Mouse (Mus musculus) forebrain, embryonic 15.5 days (tissue): Measurements from ENCODE around the gene Fus. TPM values are rescaled to one million over a fixed set of nuclear protein-coding genes. Genes with fewer than 3 reads are reported as not detected.

Experiments
- ATAC-seq: fragments of 200-750 bp; cut with Nextera tagmentation; replicated peaks from 2 replicates; pipeline ENCODE4 v1.8.0; 2017; ENCODE audit warnings: mild to moderate bottlenecking, moderate TSS enrichment, moderate library complexity
- H3K27ac ChIP-seq: fragments of 300-500 bp; sonication (generic); replicated peaks from 2 replicates; pipeline ENCODE4 v1.5.1; 2015; ENCODE audit warnings: mild to moderate bottlenecking, inconsistent platforms
- H3K27me3 ChIP-seq: fragments of 300-500 bp; sonication (generic); 2 replicates; pipeline ENCODE4 v1.6.1; 2015; ENCODE audit warnings: inconsistent platforms
- H3K36me3 ChIP-seq: fragments of 300-500 bp; sonication (generic); 2 replicates; pipeline ENCODE4 v1.6.1; 2015; ENCODE audit warnings: mild to moderate bottlenecking, inconsistent platforms
- H3K4me1 ChIP-seq: fragments of 300-500 bp; sonication (generic); 2 replicates; pipeline ENCODE4 v1.6.1; 2015; ENCODE audit warnings: inconsistent platforms
- H3K4me2 ChIP-seq: fragments of 300-500 bp; sonication (generic); replicated peaks from 2 replicates; pipeline ENCODE4 v1.6.1; 2015; ENCODE audit warnings: mild to moderate bottlenecking, inconsistent platforms
- H3K4me3 ChIP-seq: fragments of 300-500 bp; sonication (generic); 2 replicates; pipeline ENCODE4 v1.5.1; 2015; ENCODE audit warnings: mild to moderate bottlenecking, inconsistent platforms
- H3K9ac ChIP-seq: fragments of 300-500 bp; sonication (generic); replicated peaks from 2 replicates; pipeline ENCODE4 v1.6.1; 2015; ENCODE audit warnings: mild to moderate bottlenecking, inconsistent platforms
- H3K9me3 ChIP-seq: fragments of 300-500 bp; sonication (generic); 2 replicates; pipeline ENCODE4 v1.6.1; 2016; ENCODE audit warnings: inconsistent platforms
- WGBS: fragments of 180-500 bp; shearing (Covaris S2); methylation state at CpG from one replicate; pipeline ENCODE4 v1.1.7; 2015; ENCODE audit warnings: mixed read lengths; 5-methylcytosine and 5-hydroxymethylcytosine counted together
- polyA plus RNA-seq: library from polyadenylated mRNA; unstranded; fragments of >200 nt; fragmentation: Nextera tagmentation; extraction: Ambion mirVana; gene quantifications from 2 replicates; pipeline ENCODE4 v1.2.1, GENCODE M21; 2015

Fus gene
- polyA plus RNA-seq, 1 experiment from 2014 or later: 438 TPM

DNA sequence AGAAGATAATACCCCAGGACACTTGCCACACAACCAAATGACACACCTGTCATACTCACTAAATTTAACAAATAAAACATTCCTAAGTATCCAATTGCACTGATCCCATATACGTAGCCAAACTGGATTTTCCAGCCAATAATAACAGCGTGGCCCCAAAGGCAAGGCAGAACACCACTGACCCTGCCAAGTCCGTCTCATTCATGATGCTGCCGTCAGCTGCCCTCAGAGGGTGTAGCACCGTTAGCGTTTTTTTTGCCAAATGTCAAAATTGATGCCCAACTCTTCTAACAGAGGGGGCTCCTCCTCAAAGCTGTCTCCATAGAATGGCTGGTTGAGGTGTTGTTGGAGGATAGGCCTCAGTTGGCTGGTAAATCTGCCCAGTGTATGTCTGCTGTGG, 49.4 kb downstream of the Fus start:
- no peak overlapping the region for H3K4me2 ChIP-seq
- 90% methylated on average over 6 of the region's 6 CpGs for WGBS
- H3K27me3 ChIP-seq: no peaks in the 10 kb centered on the region
- H3K9me3 ChIP-seq: no peaks in the 10 kb centered on the region
- no peak overlapping the region for H3K27ac ChIP-seq
- no peaks in the 10 kb centered on the region for H3K4me1 ChIP-seq
- H3K4me3 ChIP-seq: no peak overlapping the region
- H3K36me3 ChIP-seq: no peaks in the 10 kb centered on the region
- no peak overlapping the region for H3K9ac ChIP-seq
- ATAC-seq: no peak

DNA sequence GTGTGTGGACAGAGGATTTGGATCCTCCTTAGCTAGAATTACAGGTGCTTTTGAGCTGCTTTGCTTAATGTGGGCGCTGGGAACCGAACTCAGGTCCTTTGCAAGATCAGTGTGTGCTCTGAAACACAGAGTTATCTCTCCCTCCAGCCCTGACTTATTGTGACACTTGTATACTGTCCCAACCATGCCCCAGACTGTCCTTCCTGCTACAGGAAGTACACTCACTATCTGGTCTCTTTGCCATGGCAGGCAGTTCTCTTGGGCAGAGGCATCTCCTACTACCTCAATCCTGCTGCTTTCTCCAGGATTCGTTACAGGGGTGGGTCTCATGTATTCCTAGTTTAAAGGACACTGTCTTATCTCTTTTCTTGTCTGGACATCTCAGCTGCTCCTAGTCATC, 51.0 kb downstream of the Fus start:
- Histone ChIP-seq H3K9ac (no peak overlapping the region), H3K27me3 (no peaks in the 10 kb centered on the region)

DNA sequence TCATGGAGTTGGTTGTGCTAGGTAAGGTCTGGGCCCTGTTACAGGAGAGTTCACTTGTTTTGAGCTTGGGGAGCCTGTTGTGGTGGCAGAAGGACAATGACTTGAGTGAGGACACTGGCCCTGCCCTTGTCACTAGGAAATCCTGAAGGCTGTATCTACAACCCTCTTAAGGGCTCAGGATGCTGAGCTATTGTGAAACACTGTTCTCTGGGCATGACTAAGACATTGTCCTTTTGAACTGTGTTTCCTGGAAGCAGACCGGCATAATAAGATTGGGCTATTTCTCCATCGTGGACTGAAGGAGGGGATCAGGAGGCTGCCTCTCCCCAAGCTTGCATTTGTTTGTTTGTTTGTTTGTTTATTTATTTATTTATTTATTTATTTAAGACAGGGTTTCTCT, 51.9 kb downstream of the Fus start:
- Histone ChIP-seq H3K27me3 (no peaks in the 10 kb centered on the region), H3K4me2 (no peak overlapping the region), H3K4me1 (no peaks in the 10 kb centered on the region), H3K4me3 (no peak overlapping the region), H3K9me3 (no peaks in the 10 kb centered on the region), H3K9ac (no peak overlapping the region), H3K36me3 (no peaks in the 10 kb centered on the region), H3K27ac (no peak overlapping the region)
- WGBS: 90% methylated on average over 2 of the region's 2 CpGs
- no peak for ATAC-seq

More for the DNA sequence above, 51.0 kb downstream of the Fus start:
- no peak for ATAC-seq
- Histone ChIP-seq H3K9me3 (no peaks in the 10 kb centered on the region), H3K4me3 (no peak overlapping the region), H3K36me3 (no peaks in the 10 kb centered on the region), H3K4me2 (no peak overlapping the region), H3K4me1 (no peaks in the 10 kb centered on the region), H3K27ac (no peak overlapping the region)
- 91% methylated on average over 3 of the region's 3 CpGs for WGBS

DNA sequence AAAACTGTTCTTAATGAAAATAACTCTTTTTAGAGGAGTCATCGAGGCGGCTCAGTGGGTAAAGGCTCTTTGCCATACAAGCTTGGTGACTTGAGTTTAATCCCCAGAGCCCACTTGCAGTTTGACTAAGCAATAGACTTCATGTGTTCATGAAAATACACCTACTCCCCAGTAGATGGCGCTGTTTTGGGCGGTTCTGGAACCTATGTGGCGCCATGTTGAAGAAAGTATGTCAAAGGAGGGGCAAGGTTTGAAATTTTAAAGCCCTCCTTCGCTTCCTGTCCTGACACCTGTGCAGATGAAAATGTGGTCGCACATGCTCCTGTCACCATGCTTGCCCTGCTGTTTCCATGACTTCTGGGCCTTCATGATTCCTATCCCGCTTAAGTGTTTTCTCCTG, 55.7 kb downstream of the Fus start:
- Histone ChIP-seq H3K9ac (no peak overlapping the region), H3K27ac (no peak overlapping the region), H3K27me3 (no peaks in the 10 kb centered on the region), H3K4me3 (no peak overlapping the region), H3K4me1 (no peaks in the 10 kb centered on the region), H3K9me3 (no peaks in the 10 kb centered on the region), H3K4me2 (no peak overlapping the region), H3K36me3 (no peaks in the 10 kb centered on the region)
- 66% methylated on average over 8 of the region's 8 CpGs for WGBS
- no peak for ATAC-seq

DNA sequence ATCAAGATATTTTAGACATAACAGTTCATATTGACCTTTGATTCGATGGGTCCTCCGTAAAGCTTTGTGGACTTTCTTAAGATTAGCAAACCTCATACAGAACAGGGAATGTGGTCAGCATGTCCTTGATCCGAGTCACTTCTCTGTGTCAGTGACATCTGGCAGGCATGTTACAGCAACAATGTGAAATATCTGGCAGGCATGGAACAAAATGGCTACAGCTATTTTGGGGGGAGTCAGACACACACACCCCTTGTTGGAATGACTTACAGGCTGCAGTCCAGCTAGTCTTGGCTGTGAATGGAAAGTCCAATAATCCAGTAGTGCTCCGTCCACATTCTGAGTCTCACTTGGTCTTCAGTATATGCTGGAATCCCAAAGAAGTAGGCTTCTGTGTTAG, 56.3 kb downstream of the Fus start:
- Histone ChIP-seq H3K27ac (no peak overlapping the region), H3K27me3 (no peaks in the 10 kb centered on the region), H3K4me1 (no peaks in the 10 kb centered on the region), H3K9me3 (no peaks in the 10 kb centered on the region), H3K9ac (no peak overlapping the region), H3K36me3 (no peaks in the 10 kb centered on the region), H3K4me3 (no peak overlapping the region), H3K4me2 (no peak overlapping the region)
- WGBS: 95% methylated on average over 4 of the region's 4 CpGs
- ATAC-seq: no peak

DNA sequence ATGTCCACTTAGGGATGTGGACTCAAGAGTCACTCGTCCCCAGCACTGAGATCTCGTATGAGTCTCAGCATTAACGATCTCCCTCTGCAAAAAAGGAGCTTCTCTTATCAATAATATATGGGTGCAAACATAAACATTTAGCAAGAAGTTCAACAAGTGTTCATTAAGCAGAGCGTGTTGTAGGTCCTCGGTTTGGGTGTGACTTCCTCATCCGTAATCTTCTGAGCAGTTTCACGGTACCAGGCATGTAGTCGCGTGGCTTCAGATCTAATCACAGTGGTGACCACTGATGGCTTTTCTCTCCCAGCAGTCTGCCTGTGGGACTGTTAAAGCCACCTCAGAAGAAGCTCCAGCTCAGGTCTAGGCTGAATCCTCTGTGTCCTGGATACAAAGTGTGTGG, 57.1 kb downstream of the Fus start:
- no peak overlapping the region for H3K9ac ChIP-seq
- H3K36me3 ChIP-seq: no peaks in the 10 kb centered on the region
- ATAC-seq: no peak
- no peak overlapping the region for H3K4me3 ChIP-seq
- H3K4me2 ChIP-seq: no peak overlapping the region
- H3K4me1 ChIP-seq: no peaks in the 10 kb centered on the region
- no peaks in the 10 kb centered on the region for H3K27me3 ChIP-seq
- H3K9me3 ChIP-seq: no peaks in the 10 kb centered on the region
- WGBS: 97% methylated on average over 9 of the region's 9 CpGs
- H3K27ac ChIP-seq: no peak overlapping the region

DNA sequence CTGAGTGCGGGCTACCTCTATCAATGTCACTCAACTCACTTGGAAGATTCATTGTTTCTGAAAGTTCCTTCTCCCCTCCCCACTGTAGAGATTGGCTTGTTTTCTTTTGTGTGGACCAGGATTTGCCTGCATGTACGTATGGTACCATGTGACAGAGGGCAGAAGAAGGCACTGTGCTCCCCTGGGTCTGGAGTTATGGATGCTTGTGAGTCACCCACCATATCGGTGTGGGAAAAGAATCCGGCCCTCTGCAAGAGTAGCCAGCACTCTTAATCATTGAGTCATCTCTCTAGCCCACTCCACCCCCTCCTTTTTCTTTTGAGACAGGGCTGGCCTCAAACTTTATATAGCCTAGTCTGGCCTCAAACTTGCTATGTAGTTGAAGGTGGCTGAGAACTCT, 57.7 kb downstream of the Fus start:
- ATAC-seq: no peak
- H3K27me3 ChIP-seq: no peaks in the 10 kb centered on the region
- 84% methylated on average over 4 of the region's 4 CpGs for WGBS
- no peak overlapping the region for H3K9ac ChIP-seq
- no peak overlapping the region for H3K4me3 ChIP-seq
- H3K27ac ChIP-seq: no peak overlapping the region
- no peak overlapping the region for H3K4me2 ChIP-seq
- no peaks in the 10 kb centered on the region for H3K9me3 ChIP-seq
- H3K36me3 ChIP-seq: no peaks in the 10 kb centered on the region
- H3K4me1 ChIP-seq: no peaks in the 10 kb centered on the region

DNA sequence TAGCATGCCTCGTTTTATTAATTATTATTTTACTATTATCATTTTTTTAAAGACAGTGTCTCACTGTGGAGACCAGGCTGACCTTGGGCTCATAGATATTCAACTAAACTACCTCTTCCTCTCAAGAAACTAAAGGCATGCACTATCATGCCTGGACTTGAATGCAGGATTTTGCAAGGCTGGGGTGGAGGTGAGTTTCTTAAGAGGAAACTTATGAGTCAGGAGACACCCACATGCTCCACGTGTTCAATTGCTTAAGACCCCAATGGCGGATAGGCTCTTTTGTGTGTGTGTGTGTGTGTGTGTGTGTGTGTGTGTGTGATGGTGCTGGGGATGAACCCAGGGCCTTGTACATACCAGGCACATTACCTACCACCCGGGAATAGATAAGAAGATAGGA, 58.1 kb downstream of the Fus start:
- no peaks in the 10 kb centered on the region for H3K36me3 ChIP-seq
- H3K27me3 ChIP-seq: no peaks in the 10 kb centered on the region
- 83% methylated on average over 4 of the region's 4 CpGs for WGBS
- ATAC-seq: no peak
- H3K4me1 ChIP-seq: no peaks in the 10 kb centered on the region
- H3K9ac ChIP-seq: no peak overlapping the region
- H3K27ac ChIP-seq: no peak overlapping the region
- no peak overlapping the region for H3K4me2 ChIP-seq
- H3K9me3 ChIP-seq: no peaks in the 10 kb centered on the region
- H3K4me3 ChIP-seq: no peak overlapping the region

DNA sequence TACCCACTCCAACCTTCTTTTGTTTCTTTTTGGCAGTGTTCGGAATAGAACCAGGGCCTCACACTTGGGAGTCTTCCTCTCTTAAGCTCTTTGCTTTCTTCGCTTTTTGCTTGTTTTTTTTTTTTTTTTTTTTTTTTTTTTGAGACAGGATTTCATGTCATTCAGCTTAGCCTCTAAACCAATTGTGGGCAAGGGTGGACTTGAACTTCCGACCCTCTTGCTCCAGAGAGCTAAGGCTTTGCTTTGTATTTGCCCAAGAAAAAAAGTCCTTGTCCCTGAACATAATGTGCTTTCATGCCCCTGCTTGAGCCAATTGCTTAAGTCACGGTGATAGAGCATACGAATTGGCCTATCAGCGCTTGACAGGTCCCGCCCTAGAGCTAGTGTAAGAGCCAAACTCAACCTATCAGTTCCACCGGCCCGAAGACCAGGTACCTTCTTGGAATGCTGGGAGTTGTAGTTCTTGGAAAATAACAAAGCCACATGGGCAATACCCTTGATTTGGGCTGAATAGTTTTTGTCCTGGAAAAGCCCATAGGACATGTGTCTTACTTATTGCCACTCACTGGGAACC, 64.2 kb downstream of the Fus start:
- Histone ChIP-seq H3K36me3 (no peaks in the 10 kb centered on the region), H3K4me1 (no peaks in the 10 kb centered on the region), H3K4me2 (no peak overlapping the region), H3K27ac (no peak overlapping the region), H3K27me3 (no peaks in the 10 kb centered on the region), H3K9ac (no peak overlapping the region), H3K4me3 (no peak overlapping the region), H3K9me3 (no peaks in the 10 kb centered on the region)
- WGBS: 40% methylated on average over 9 of the region's 9 CpGs
- ATAC-seq: no peak

DNA sequence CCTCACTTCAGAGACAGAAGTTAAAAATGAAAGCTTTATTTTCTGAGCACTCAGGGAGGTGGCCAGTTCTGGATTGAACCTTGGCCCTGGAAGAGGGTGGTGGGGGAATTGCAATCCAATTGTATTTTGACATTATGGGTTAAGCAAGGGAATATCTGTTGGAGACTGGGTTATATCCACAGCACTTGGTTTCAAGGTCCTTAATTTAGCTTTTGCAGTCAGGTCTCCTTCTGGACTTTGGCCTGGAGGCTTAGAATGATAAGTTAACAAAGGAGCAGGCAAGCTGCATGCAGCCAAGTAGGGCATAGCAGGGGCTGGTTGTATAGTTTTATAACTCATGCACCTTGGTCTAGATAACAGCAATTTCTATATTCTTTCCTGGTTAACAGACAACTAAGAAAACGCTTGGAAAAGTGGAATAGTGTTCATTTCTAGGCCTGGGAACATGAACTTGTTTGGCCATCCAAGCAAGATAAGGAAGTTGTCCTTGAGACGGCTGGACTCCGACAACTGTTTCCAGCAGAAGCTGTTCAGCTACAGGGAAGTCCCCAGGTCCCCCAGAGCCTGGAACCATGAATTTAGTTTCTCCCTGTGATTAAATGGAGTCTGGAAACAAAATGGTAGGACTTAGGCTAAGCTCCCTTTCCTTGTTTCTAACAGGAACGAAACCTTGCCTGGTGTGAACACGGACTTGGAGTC, 65.2 kb downstream of the Fus start:
- H3K4me2 ChIP-seq: no peak overlapping the region
- H3K4me3 ChIP-seq: no peak overlapping the region
- no peaks in the 10 kb centered on the region for H3K9me3 ChIP-seq
- no peak for ATAC-seq
- H3K27ac ChIP-seq: no peak overlapping the region
- H3K36me3 ChIP-seq: no peaks in the 10 kb centered on the region
- no peaks in the 10 kb centered on the region for H3K27me3 ChIP-seq
- 89% methylated on average over 5 of the region's 5 CpGs for WGBS
- H3K4me1 ChIP-seq: no peaks in the 10 kb centered on the region
- H3K9ac ChIP-seq: no peak overlapping the region

DNA sequence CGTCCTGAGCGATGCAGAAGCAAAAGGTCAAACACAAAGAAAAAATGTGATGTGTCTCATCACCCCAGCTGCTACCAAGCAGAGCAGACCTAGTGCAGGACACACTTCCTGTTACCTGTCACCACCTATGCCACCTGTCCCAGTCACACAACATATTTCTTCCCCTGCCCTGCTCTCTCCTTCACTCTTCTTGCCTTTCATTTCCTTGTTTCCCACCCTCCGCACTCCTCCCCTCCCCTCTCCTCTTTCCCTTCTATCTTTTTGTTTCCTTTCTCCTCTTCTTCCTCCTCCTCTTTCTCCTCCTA, 65.7 kb downstream of the Fus start:
- H3K27me3 ChIP-seq: no peaks in the 10 kb centered on the region
- H3K27ac ChIP-seq: no peak overlapping the region
- no peak overlapping the region for H3K4me2 ChIP-seq
- WGBS: 98% methylated on average over 3 of the region's 3 CpGs
- H3K4me3 ChIP-seq: no peak overlapping the region
- H3K9me3 ChIP-seq: no peaks in the 10 kb centered on the region
- no peaks in the 10 kb centered on the region for H3K4me1 ChIP-seq
- H3K36me3 ChIP-seq: no peaks in the 10 kb centered on the region
- ATAC-seq: no peak
- no peak overlapping the region for H3K9ac ChIP-seq

DNA sequence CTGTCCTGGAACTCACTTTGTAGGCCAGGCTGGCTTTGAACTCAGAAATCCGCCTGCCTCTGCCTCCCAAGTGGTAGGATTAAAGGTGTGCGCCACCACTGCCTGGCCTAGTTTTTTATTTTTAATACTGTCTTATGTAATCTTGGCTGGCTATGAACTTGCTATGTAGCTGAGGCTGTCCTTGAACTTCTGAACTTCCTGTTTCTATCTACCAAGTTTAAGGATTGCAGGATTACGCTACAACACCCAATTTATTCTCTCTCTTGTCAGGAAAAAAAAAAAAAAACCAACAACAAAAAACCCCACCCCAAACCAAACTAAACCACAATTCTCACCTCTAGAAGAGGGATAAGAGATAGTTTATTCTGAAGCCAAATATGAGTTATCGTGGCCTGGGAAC, 66.4 kb downstream of the Fus start:
- WGBS: 92% methylated on average over 4 of the region's 4 CpGs
- Histone ChIP-seq H3K4me1 (no peaks in the 10 kb centered on the region), H3K27me3 (no peaks in the 10 kb centered on the region), H3K36me3 (no peaks in the 10 kb centered on the region), H3K4me3 (no peak overlapping the region), H3K9ac (no peak overlapping the region), H3K9me3 (no peaks in the 10 kb centered on the region), H3K27ac (no peak overlapping the region), H3K4me2 (no peak overlapping the region)
- ATAC-seq: no peak
